7 mouse cellular contexts compared by ENCODE assay signal in genomic region chr1:167308261-167309054, GRCm38 (mm10). TPM values are rescaled to one million over a fixed set of nuclear protein-coding genes. Genes with fewer than 3 reads are reported as not detected.
DNase-seq lines count a peak whose midpoint lies in the region; ATAC-seq lines count a peak whose summit lies in the region.

TSS of gene Tmco1 (plus strand) at chr1:167308378.

- H3K36me3 ChIP-seq in intestine, embryonic 16.5 days (ENCODE audit: control insufficient read depth, insufficient read depth, low read length) = 0 out of 2 replicates have a peak, but pooled peaks cover 3% of the 10 kb centered on the region
- H3K36me3 ChIP-seq in midbrain, embryonic 11.5 days (ENCODE audit: control insufficient read depth, insufficient read depth, low read length) = no peaks in the 10 kb centered on the region; the same call in 1 of the 2 replicates

- ATAC-seq in intestine, embryonic 16.5 days = peak; percentile 98
- ATAC-seq in midbrain, embryonic 11.5 days (ENCODE audit: low FRiP score) = peak; percentile 97

- H3K9ac ChIP-seq in intestine, embryonic 16.5 days (ENCODE audit: low read depth, low read length) = peak within 1 kb of the TSS; percentile 99
- peak within 1 kb of the TSS; percentile 95 for H3K9ac ChIP-seq in midbrain, embryonic 11.5 days (ENCODE audit: low read length)

- peak within 1 kb of the TSS; percentile 92 for H3K27ac ChIP-seq in intestine, embryonic 16.5 days (ENCODE audit: low read length)
- H3K27ac ChIP-seq in midbrain, embryonic 11.5 days (ENCODE audit: low read depth, low read length) = peak within 1 kb of the TSS; percentile 85

- H3K4me2 ChIP-seq in intestine, embryonic 16.5 days (ENCODE audit: low read depth, low read length) = peak within 1 kb of the TSS; percentile 80
- H3K4me2 ChIP-seq in midbrain, embryonic 11.5 days = peak within 1 kb of the TSS; percentile 84

- intact Hi-C loops in left cerebral cortex, postnatal 36 days (cut with DNase I) = loop anchor here (5.0 kb wide), 1 partner anchor 86 kb away; no protein-coding TSS in a partner anchor

- peak within 1 kb of the TSS; percentile 85 for H3K4me3 ChIP-seq in intestine, embryonic 16.5 days (ENCODE audit: low read length)
- peak within 1 kb of the TSS; percentile 70 for H3K4me3 ChIP-seq in midbrain, embryonic 11.5 days (ENCODE audit: low read depth, low read length)

- H3K27me3 ChIP-seq in intestine, embryonic 16.5 days (replicated peaks; ENCODE audit: control insufficient read depth, insufficient read depth, low read length) = no peaks in the 10 kb centered on the region
- H3K27me3 ChIP-seq in midbrain, embryonic 11.5 days (ENCODE audit: control insufficient read depth, insufficient read depth, low read length) = no peaks in the 10 kb centered on the region

- DNase-seq in adrenal gland, adult 2 months = peak; percentile 97
- peak; percentile 93 for DNase-seq in embryo, embryonic 11.5 days (ENCODE audit: low read depth, low spot score)
- DNase-seq in gastrocnemius, postnatal 4 days (ENCODE audit: low spot score in 2 of 2) = peak; percentile 99
- peak; percentile 97 to 98 for DNase-seq in left cerebral cortex, postnatal 36 days (ENCODE audit: low spot score in 2 of 2)
- peak; percentile 100 for DNase-seq in midbrain, embryonic 11.5 days (ENCODE audit: low spot score, missing footprints)
- peak; percentile 93 for DNase-seq in skeletal muscle tissue, adult 2 months (ENCODE audit: low read depth, low spot score)

- peaks cover 5% of the 10 kb centered on the region for H3K4me1 ChIP-seq in intestine, embryonic 16.5 days (ENCODE audit: control insufficient read depth, insufficient read depth, low read length)
- peaks cover 9% of the 10 kb centered on the region; the same call in 1 of the 2 replicates for H3K4me1 ChIP-seq in midbrain, embryonic 11.5 days (ENCODE audit: control insufficient read depth, insufficient read depth, low read length)

- no peaks in the 10 kb centered on the region for H3K9me3 ChIP-seq in intestine, embryonic 16.5 days (ENCODE audit: control insufficient read depth, low read length)
- H3K9me3 ChIP-seq in midbrain, embryonic 11.5 days (ENCODE audit: control insufficient read depth, low read length) = no peaks in the 10 kb centered on the region

- WGBS in intestine, embryonic 16.5 days = under 1% methylated on average over 82 of the region's 82 CpGs
- WGBS in midbrain, embryonic 11.5 days = under 1% methylated on average over 77 of the region's 82 CpGs

RNA-seq across cellular contexts. Expression of gene Tmco1, which starts in this region (rescaled TPM):
- 100 to 1,000 TPM; 141 to 146 TPM for total RNA-seq in adrenal gland, adult 2 months (2021)
- 58.7 and 83.4 TPM in 2 replicates for polyA plus RNA-seq in adrenal gland, adult 2 months (2012; rRNA removed)
- total RNA-seq in gastrocnemius, postnatal 4 days (2021) = 10 to 100 TPM; 45.2 to 50.6 TPM
- polyA plus RNA-seq in intestine, embryonic 16.5 days (2015; fragmentation: Nextera tagmentation; extraction: Ambion mirVana) = 132 and 133 TPM in 2 replicates
- 10 to 100 TPM; 42.6 to 46.5 TPM for total RNA-seq in left cerebral cortex, postnatal 36 days (2021)
- polyA plus RNA-seq in midbrain, embryonic 11.5 days (2014; fragmentation: Nextera tagmentation; extraction: Ambion mirVana) = 94.2 and 105 TPM in 2 replicates

Comparison
In these comparisons a context has a peak if more than half of its experiments do, and no peak if none do; other contexts are left out.
1. Peak in every context shown above with its lines: DNase-seq, ATAC-seq, H3K4me3 ChIP-seq and H3K27ac ChIP-seq.